In genomic region chr4:119192757-119193156, GRCm38 (mm10) we compare ENCODE assay signal across 29 mouse cellular contexts. TPM values are rescaled to one million over a fixed set of nuclear protein-coding genes. Genes with fewer than 3 reads are reported as not detected.
"Had no signal": no experiment of that assay in that cellular context is flagged by ENCODE, and none has a peak within 500 bp of the region (broad histone marks: within the 10 kb centered on the region; RNA-seq: fewer than 3 reads in every experiment).

No protein-coding gene starts in this region.

- DNase-seq: gastrocnemius, adult 2 months; gastrocnemius, postnatal 10 days; gastrocnemius, postnatal 25 days; heart, adult 18-20 months; heart, postnatal 10 days; heart, postnatal 4 days; kidney, adult 18-20 months; kidney, adult 8-10 months; kidney, postnatal 10 days; kidney, postnatal 25 days; kidney, postnatal 4 days; layer of hippocampus, adult 9-11 months; layer of hippocampus, postnatal 36 days; left cerebral cortex, postnatal 4 days had no signal

- H3K27me3 ChIP-seq: heart, embryonic 12.5 days; hindbrain, embryonic 12.5 days; intestine, embryonic 15.5 days; limb, embryonic 13.5 days; limb, embryonic 15.5 days had no signal

- ATAC-seq: hindbrain, embryonic 16.5 days; inflammation-experienced regulatory T-cells, adult 6 months; intestine, embryonic 15.5 days; intestine, postnatal 0 days had no signal

- H3K4me3 ChIP-seq: gastrocnemius, adult 2 months; heart, embryonic 10.5 days; heart, embryonic 12.5 days; hindbrain, embryonic 10.5 days; hindbrain, embryonic 12.5 days; intestine, embryonic 15.5 days; layer of hippocampus, adult 2 months; limb, embryonic 13.5 days; limb, embryonic 15.5 days had no signal

- H3K9me3 ChIP-seq: heart, embryonic 10.5 days; heart, embryonic 12.5 days; hindbrain, embryonic 10.5 days; hindbrain, embryonic 12.5 days; intestine, embryonic 15.5 days; limb, embryonic 13.5 days; limb, embryonic 15.5 days had no signal

- H3K36me3 ChIP-seq: hindbrain, embryonic 12.5 days; intestine, embryonic 15.5 days had no signal

- H3K9ac ChIP-seq: heart, embryonic 12.5 days; hindbrain, embryonic 12.5 days; hindbrain, embryonic 14.5 days; intestine, embryonic 15.5 days; limb, embryonic 13.5 days; limb, embryonic 15.5 days had no signal

- H3K4me2 ChIP-seq: heart, embryonic 12.5 days; hindbrain, embryonic 12.5 days; hindbrain, embryonic 14.5 days; intestine, embryonic 15.5 days; limb, embryonic 13.5 days; limb, embryonic 15.5 days had no signal

- H3K27ac ChIP-seq: gastrocnemius, adult 2 months; heart, embryonic 10.5 days; hindbrain, embryonic 10.5 days; hindbrain, embryonic 12.5 days; hindbrain, embryonic 14.5 days; intestine, embryonic 15.5 days; layer of hippocampus, adult 2 months; limb, embryonic 13.5 days; limb, embryonic 15.5 days had no signal

RNA-seq across cellular contexts. Expression of gene Tmem269, which starts 25.3 kb away (rescaled TPM):
- polyA plus RNA-seq: heart, embryonic 10.5 days; heart, embryonic 12.5 days; hindbrain, embryonic 14.5 days; inflammation-experienced regulatory T-cells, adult 6 months; intestine, embryonic 15.5 days; kidney, embryonic 14.5 days; kidney, embryonic 16.5 days; limb, embryonic 11.5 days; limb, embryonic 15.5 days had no signal
